Mouse (Mus musculus): ENCODE data around the gene Ctsd.
"Not testable (repeated sequence)": the region's sequence is repeated elsewhere in the genome, so short reads cannot be mapped to it uniquely, and the experiment has no call there.

The Ctsd gene

DNA sequence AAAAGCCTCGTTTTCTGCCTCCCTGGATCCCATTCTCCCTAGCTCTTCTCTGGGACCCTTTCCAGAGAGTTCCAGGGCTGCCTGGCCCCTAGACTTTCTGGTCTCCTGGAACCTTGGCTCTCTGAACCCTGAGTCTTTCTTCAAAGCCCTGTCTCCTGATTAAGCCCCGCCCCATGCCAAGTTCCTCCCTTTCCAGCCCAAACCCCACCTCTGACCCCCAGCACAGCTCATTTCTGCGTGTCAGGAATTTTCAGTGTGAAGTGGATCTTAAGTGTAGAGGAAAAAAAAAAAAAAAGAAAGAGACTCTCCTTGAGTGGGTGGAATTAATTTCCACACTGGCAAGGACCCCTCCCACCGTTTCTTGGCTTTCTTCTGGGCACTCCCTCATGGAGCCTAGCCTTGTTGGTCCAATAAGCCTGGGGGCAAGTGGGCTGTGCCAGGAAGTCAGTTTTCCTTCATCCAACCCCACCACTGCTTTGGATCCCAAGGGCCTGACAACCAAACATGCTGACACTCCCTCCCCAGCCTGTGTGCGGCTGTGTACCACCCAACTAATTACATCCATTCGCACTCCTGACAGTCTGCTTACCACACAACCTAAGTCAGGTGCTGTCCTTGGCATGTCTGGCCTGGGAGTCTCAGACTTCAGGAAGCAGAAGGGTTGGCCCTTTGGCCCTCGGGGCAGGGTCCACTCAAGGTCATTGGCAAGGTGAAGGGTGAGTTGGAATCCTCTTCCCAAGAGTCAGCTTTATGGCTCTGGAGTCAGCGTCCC lies 14.0 kb downstream of the Ctsd start, which contains the start of gene Ifitm10:
Gene Ifitm10, minus strand, starts transcription at position 113 of the 772 bp plus-strand sequence.
- no peak for DNase-seq

DNA sequence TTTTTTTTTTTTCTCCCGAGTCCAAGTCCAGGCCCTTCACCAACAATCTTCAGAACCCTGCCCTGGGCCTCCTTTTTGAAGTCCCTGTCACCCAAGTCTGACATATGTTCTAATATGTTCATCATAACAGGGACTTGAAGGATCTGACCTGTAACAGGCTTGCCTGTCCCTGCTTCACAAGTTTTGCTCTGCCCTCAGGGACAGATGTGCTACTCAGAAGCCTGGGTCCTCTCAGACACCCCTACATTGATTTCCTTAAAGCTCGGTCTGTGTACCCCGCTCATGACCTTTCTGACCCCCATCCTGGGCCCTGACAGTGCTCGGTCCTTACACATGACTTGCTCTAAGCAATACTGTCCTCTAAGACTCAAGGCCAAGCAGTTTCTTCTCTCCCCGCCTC lies 14.8 kb downstream of the Ctsd start:
- DNase-seq = no peak

DNA sequence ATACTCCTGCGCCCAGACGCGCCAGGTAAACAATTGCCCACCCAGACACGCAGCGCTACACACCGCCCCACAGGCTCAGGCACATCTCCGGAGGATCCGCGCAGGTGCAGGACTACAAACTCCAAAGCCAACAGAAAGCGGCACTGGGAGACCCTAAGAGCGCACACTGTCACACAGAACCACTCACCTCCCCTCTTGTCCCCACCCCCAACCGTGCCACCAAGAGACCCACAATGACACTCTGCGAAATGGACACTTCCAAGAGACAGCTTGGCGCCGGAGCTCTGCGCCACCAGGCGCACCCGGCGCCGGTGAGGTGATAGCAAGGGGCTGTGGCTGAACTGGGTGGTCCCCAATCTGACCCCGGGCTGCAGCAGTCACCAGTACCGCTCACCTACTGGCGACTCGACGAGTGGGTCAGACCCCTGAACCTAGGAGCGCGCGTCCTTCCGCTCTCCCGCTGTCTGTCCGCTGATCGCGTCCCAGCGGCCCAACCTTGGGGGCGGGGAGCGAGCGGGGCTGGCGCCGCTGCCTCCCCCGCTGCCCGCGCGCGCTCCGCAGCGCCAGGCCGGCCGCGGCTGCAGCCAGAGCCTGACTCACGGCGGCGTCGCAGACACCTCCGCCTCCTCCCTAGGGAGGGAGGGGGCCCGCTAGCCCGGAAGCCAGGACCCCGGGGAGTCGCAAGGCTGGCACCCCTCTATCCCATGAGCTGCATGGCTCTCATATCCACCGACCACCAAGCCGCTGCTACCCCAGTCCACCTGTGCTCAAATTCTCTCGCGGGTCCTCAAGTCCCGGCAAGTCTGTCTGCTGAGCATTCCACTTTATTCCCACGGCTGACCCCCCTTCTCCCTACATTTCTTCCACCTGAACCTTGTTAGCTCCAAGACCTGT lies 15.8 kb downstream of the Ctsd start:
- peak; percentile 76 to 84 for DNase-seq

DNA sequence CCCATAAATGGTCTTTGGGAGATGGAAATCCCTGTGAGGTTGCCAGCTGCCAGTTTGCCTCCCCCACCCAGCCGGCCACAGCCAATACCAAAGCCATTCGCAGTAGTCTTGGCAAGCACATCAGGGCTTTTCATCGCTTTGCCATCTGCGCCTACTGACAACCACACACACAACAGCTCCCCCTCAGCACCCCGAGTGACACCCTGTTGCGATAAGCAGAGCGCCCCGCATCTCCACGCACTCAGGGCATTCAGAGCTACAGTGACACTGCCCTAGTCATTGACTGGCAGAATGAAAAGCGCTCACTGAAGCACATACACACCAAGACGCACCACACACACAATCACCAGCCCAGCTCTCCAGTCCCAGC lies 16.5 kb downstream of the Ctsd start:
- peak; percentile 75 to 76 for DNase-seq

DNA sequence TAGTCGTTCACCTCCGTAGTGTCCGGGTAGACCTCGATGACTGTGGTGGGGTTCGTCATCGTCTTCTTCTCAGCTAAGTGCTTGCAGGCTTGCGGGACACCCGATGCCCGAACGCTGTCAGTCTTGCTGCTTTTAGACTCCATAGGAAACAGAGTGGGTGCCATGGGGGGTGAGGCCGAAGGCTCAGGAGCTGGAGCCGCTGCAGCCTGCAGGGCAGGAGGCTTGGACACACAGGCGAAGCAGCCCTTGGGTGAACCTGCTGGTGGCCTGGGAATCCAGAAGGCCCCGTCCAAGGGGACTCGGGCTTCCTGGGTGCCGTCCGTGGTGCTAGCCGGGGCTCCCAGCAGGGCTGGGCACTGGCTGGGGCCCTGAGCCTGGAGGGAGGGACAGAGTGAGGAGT lies 16.9 kb downstream of the Ctsd start:
- peak in 1 of 2 experiments; percentile 55 for DNase-seq

DNA sequence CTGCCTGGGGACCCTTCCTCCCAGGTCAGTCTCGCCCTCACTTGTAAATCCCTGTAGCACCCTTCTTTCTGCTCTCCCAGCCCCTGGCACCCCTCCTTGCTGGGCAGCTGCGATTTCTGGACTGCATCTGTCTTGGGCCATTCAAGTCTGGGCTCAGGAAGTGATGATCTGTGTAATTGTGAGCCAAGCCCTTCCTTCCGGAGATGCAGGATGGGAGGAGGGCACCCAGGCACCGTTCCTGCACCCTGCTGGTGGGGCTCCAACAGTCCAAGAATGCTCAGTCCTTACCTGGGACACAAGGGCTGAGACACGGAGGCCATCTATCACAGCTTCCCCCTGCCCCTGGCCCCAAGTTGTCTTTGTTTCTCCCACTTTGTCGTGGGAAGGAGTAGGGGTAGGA lies 18.0 kb downstream of the Ctsd start:
- peak; percentile 74 to 78 for DNase-seq

DNA sequence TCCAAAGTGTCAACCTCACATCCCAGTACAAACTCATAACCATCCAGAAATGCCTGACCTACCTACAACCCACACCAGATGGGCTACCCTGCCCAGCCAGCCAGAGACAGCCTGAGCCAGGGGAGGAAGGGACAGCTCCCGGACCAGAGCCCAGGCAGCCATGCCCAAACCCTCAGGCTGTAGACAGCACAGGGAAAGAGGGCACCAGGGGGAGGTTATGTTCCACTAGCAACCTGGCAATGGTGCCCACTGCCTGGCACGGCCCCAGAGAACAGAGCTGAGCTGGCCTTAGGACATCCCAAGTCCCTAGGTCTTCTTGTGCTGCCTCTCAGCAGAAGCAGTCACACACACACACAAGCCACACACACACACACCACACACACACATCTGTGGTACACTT lies 19.0 kb downstream of the Ctsd start:
- DNase-seq = peak; percentile 89 to 94

DNA sequence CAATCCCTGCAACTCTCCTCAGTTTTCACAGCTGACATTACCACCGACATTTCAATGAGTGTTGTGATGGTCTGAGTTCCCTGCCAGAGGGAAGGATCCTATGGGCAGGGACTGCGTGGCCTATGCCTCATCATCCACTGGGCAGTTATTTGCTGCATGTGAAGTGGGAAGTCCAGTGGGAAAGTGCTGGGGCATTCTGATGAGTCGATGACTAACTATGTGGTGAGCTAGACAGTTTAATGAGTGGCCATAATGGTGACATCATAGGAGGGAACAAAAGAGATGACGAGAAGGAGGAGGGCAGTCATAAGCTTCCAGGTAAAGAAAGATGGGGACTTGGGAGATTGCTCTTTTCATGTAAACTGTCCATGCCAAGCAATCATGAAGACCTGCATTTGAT lies 24.7 kb downstream of the Ctsd start:
- no peak for DNase-seq

DNA sequence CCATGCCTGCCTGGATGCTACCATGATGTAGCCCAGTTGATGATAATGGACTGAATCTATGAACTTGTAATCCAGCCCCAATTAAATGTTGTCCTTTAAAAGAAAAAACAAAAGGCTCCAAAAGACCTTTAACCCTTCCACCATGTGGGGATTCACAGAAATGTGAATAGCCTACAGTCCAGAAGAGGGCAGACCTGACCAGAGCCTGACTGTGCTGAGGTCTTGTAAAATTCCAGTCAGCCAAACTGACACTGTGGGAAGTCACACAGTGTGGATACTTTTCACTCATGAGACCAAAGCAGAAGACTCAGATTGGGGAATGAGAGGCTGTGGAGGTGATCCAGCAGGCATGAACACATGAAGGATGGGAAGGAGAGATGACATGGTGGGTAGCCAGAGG lies 27.1 kb downstream of the Ctsd start:
- peak in 1 of 2 experiments; percentile 48 for DNase-seq

DNA sequence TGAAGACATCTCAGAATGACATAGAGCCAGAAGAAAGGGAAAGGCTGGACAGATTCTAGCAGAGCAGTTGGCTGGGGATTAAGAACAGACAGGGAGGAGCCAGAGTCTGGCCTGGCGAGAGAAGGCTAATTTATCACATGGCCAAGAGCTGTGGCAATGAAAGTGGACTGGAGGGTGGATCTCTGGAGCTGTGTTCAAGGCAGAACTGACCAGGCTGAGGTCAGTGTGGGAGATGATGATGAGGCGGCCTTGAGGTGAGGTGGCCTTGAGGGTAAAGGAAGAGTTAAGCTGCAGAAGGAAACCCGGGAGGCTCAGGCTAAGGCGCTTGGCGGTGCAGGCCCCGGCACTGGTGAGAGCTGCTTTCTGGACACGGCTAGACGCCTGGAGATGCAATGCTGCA lies 28.7 kb downstream of the Ctsd start:
- no peak for DNase-seq

DNA sequence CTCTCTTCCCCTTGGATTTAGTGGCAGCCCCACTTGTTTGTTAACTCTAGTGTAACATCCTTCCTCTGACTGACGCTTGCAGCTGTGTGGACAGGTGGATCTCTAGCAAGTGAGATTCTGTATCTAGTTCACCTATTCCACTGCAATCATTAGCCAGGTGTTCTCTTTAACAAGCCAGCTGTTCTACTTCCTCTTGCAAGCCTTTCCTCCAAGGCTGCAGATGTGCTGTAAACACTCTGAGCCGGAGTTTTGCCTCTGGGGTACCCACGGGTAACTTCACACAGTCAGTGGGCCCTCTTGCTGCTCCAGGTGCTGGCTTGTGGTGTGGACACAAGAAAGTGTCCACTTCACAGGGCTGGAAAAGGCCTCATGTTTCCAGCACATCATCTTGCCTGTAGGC lies 30.3 kb downstream of the Ctsd start:
- DNase-seq = no peak

DNA sequence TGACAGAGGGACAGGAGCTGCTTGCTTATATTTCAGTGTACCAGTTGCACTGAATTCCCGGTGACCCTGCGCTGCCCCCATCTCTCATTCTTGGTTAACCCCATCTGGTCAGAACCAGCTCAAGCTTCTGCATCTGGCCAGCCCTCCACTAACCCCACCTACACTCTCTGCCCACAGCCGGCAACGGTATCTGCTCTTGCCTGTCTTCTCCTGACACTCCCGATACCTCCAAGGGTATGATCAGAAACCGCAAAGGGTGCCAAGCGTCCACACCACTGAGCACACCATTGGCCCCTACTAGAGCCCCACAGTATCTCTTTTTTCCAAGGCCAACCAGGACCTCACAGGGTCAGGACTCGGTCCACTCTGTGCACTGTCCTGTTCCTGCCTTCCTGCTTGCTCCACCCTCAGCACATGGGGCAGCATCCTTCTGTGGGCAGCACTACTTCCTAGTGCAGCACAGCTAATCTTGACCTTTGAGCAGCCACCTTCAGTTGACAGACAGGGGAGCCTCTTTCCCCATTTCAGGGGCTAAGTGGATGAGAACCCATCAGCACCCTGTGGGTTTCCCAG lies 33.1 kb downstream of the Ctsd start:
- DNase-seq = no peak

DNA sequence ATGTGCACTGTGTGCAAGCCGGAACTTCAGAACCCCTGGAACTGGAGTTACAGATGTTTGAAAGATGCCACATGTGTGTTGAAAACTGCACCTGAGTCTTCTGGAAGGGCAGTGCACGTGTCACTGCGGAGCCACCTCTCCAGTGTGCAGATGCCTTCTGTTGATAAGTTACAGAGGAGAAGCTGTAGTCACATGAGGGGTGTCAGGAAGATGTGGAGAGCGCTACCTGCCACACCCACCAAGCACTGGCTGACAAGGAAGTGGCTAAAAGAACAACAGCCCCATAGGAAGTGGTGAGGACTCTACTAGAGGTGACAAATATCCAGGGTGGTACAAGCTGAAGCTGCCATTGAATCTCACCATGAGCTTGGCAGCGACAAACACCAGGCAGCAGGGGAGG lies 34.0 kb downstream of the Ctsd start:
- no peak for DNase-seq

DNA sequence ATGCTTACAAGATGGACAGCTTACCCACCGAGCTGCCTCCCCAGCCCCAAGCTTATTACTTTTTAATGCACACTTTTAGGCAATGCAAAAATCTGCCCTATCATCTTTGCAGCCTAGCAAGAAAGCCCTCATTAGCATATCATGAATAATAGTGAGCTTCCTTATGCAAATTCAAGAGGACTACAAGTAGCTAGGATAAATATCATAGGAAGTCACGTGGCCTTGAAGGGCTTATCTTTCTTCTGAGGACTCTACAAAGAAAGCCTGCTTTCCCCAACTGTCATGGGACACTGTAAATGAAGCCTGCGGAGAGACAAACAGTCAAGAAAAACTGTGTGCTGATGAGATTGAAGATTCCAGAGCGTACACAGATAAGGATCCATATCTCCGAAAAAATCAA lies 36.3 kb downstream of the Ctsd start:
- DNase-seq = no peak

DNA sequence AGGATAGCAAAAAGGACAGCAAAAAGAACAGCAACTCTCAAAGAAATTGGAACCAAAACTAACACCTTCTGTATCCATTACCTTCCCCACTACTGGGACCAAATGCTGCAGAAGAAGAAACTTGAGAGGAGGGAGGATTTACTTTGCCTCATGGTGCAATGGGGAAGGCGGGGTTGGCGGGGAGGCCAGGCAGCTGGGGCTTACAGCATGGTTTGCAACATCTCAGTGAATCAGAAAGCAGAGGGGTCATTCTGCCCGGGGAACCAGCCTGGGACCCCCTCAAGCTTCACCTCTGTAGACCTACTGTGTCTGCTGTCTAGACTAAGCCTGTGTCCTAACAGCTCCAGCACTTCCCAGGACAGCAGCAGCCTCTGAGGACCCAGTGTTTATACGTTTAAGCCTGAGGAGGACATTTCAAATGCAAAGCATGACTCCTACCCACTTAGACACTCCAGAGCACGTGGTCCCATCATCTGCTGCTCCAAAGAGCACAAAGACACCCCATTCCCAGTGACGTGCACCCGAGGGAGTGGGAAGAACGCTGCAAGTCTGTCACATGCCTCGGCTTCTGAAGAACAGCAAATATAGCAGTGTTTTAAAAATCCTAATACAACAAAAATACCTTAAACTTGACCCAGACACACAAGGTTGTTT lies 38.4 kb downstream of the Ctsd start:
- no peak for DNase-seq

DNA sequence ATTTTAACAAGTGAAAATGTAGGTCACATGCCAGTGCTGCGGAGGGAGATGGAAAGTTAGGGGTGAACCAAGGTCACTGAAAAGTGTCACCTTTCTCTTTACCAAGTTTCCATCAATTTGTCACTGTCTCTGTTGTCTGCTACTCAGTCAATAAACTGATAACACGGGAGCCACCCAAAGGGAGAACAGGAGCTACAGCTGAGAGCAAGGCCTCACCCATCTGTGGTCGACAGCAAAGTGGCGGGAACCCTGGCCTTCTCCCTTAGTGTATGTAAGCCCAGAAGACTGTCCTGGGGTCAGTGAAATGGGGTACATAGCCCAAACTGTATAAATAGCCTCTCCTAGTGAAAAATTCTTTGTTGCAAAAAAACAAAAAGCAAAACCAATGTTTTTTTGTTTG lies 40.3 kb downstream of the Ctsd start:
- DNase-seq = no peak

DNA sequence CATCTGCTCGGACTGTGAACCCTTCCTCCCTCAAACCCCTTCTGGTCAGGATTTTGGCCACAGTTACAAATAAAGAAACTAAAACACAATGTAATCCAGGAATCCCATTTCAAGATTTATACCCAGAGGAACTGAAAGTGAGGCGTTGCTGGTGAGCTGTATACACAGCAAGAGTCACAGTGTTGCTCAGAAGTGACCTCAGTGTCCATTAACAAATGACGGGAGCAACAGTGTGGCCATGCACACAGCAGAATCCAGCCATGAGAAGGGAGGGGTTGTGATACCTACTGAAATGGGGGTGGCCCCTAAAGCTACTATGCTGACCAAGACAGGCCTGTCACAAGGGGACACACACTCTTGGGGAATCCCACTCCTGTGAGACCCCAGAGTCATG lies 45.6 kb downstream of the Ctsd start:
- DNase-seq = no peak

DNA sequence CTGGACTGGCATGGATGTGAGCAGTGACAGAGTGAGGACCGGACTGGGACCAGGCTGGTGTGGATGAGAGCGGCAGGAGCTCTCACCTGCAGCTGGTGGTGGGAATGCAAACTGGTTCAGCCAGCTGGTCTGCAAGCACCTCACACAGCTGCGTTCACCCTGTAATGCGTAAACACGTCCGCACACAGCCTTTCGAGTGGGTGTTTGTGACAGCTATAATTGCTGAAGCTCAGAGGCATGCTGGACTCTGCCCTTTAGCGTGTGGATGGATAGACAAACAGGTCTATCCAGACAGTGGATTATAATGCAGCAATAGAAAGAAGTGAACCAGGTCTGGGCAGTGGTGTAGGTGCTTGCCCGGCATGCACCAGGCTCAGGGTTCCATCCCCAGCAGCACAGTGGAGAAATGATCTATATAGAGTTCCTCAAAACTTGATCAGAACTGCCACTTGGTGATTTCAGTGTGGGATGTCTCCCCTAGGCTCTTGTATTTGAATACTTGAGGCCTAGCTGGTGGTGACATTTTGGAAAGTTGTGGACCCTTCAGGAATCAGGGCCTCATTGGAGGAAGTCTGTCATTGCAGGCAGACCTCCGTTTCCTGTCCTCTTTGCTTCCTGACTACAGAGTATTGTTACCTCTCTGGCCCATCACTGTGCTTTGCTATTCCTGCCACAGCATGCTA lies 46.1 kb downstream of the Ctsd start:
- no peak for DNase-seq

DNA sequence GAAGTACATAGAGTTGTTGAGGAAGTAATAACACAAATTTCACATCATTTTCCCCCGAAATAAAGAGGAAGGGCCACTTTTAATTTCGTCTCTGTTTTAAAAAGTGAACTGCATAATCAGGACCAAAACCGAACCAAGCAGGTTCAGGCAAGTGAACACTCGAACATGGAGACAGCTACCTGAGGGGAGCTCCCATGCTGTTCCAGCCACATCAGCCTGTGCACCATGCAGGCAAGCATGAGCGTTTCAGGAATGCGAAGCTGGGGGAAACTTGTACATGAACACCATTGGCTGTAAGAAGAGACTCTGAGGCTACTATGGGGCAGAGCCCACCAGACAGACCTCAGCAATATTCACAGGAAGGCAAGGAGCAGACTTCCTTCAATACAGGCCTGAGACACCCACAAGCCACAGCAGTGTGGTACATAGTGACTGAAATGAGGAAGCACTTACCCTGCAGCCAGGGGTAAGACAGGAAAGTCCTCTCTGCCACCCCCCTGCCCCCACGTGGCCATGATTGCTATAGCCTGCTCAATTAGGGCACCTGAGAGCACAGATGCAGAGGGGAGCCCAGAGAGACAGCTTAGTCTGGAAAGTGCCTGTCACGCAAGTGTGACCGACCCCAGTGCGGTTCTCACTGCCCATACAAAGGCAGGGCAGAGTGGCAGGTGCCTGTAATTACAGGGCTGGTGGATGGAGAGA lies 47.4 kb downstream of the Ctsd start:
- DNase-seq = no peak

DNA sequence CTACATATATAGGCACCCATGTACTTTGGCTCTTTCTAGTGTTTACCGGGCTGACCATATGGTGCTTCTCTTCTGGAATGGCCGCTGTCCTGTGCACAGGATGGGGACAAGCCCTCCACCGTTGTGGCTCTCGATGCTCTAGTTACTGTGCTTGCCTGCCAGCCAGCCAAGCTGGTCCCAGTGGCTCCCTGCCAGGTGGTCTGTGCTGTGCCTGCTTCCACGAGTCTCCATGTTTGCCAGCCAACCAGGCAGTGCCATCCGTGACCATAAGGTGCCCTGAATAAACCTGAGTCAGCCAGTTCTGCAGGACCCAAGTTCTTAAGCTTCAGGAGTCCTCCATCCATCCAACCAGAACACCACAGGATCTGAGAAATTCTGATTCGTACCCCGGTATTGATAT lies 52.7 kb downstream of the Ctsd start:
- peak; percentile 84 to 91 for DNase-seq

DNA sequence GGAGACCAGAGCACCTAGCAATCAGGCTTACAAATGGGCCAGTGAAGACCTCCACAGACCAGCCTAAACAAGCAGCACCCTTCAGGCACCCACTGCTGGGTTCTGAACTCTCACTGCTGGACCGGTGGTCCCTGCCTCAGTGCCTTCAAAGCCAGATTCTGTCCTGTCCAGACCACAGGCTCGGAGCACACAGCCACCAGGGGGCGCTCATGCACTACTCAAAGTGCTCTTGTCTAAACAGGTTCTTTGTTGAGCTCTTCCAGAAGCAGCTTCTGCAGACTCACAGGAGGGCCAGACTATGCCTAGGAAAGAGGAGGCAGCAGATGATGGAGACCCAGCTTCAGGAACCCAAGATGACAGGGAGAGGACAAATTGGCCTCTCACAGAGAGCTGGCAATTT lies 53.6 kb downstream of the Ctsd start:
- peak; percentile 92 to 97 for DNase-seq

DNA sequence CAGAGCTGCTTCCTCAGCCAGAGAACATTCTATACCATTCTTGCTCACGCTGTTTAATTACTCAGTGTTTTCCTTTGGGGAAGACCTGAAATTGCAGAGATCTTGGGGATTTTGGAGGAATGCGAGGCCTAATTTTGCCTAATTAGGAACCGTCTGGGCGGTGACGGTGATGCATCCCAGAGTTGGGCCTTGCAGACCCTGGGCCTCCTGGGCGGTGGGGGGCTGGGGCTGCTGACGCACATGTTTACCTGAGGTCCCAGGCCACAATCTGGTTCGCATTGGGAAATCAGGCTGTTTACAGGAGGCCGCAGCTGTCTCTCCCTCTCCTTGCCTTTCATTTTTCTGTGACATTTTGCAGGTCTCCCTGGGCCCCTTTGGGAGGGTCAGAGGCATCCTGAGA lies 55.1 kb downstream of the Ctsd start:
- not testable (repeated sequence) for DNase-seq

All from cerebellum, postnatal 25 days (tissue).